Mouse (Mus musculus) erythroid progenitor cell, adult 5-6 weeks (primary cell): ENCODE results near the gene Ybx2. TPM values are rescaled to one million over a fixed set of nuclear protein-coding genes. Genes with fewer than 3 reads are reported as not detected.
"Not testable (repeated sequence)": the region's sequence is repeated elsewhere in the genome, so short reads cannot be mapped to it uniquely, and the experiment has no call there.

Experiments
- ATAC-seq: replicated peaks from 2 replicates; pipeline ENCODE4 v1.8.0; 2016; ENCODE audit warnings: moderate number of reproducible peaks, mild to moderate bottlenecking, moderate TSS enrichment, inconsistent platforms; ENCODE audit not compliant: poor library complexity, low FRiP score, severe bottlenecking
- total RNA-seq, 2 experiments: library from RNA; stranded (forward) in 1 of 2; stranded (reverse) in 1 of 2; fragments of 150-400 nt in 1 of 2; fragments of 186-747, 209-891 nt in 1 of 2; gene quantifications; 2 replicates each; pipeline versions ENCODE4 v1.2.3 to v1.2.4; 2015 to 2017; ENCODE audit warnings: low replicate concordance in 2 of 2

Ybx2 gene
- total RNA-seq, 2 experiments from 2014 or later = 3.9 TPM; not detected in 1

- no peak for ATAC-seq
Observed at GRCm38 (mm10) chr11:69950807-69951459, 15.3 kb downstream of the Ybx2 start.

- no peak for ATAC-seq
Observed at GRCm38 (mm10) chr11:69952274-69952673, 16.7 kb downstream of the Ybx2 start.

GRCm38 (mm10) chr11:69953267-69953915, 17.8 kb downstream of the Ybx2 start:
- no peak for ATAC-seq

GRCm38 (mm10) chr11:69955618-69956017, 20.0 kb downstream of the Ybx2 start:
- not testable (repeated sequence) for ATAC-seq

GRCm38 (mm10) chr11:69956218-69956617, 20.6 kb downstream of the Ybx2 start:
- no peak for ATAC-seq

GRCm38 (mm10) chr11:69960616-69961015, 25.0 kb downstream of the Ybx2 start:
- ATAC-seq = no peak

- no peak for ATAC-seq
Observed at GRCm38 (mm10) chr11:69961841-69962240, 26.2 kb downstream of the Ybx2 start.

GRCm38 (mm10) chr11:69964650-69965270, 29.2 kb downstream of the Ybx2 start, which contains the start of gene Cldn7:
Gene Cldn7, plus strand, starts transcription at chr11:69964779.
- ATAC-seq = no peak

GRCm38 (mm10) chr11:69965271-69966005, 29.8 kb downstream of the Ybx2 start:
- no peak for ATAC-seq

GRCm38 (mm10) chr11:69966006-69966859, 30.6 kb downstream of the Ybx2 start:
- no peak for ATAC-seq

- ATAC-seq = no peak
Observed at GRCm38 (mm10) chr11:69966860-69967517, 31.4 kb downstream of the Ybx2 start.

- ATAC-seq = no peak
Observed at GRCm38 (mm10) chr11:69968793-69969192, 33.2 kb downstream of the Ybx2 start.

- ATAC-seq = no peak
Observed at GRCm38 (mm10) chr11:69970222-69970621, 34.6 kb downstream of the Ybx2 start.

- ATAC-seq = no peak
Observed at GRCm38 (mm10) chr11:69970775-69971174, 35.2 kb downstream of the Ybx2 start.

- no peak for ATAC-seq
Observed at GRCm38 (mm10) chr11:69974907-69975306, 39.3 kb downstream of the Ybx2 start.

- ATAC-seq = no peak
Observed at GRCm38 (mm10) chr11:69976271-69976670, 40.7 kb downstream of the Ybx2 start.

- ATAC-seq = peak; percentile 70
Observed at GRCm38 (mm10) chr11:69979827-69980195, 44.2 kb downstream of the Ybx2 start.

GRCm38 (mm10) chr11:69980196-69981140, 44.9 kb downstream of the Ybx2 start:
- ATAC-seq = peak; percentile 86
